Mouse (Mus musculus) right cerebral cortex, postnatal 14 days (tissue): ENCODE measurements at regions not wholly inside any gene's neighbourhood (a gene's known extent, or its start where the extent isn't known, plus 50 kb on each side); places are given as distances from the start of the nearest gene placed in this dataset.
"Not testable (repeated sequence)": the region's sequence is repeated elsewhere in the genome, so short reads cannot be mapped to it uniquely, and the experiment has no call there.

Source experiments
- DNase-seq: peaks from one replicate; pipeline ENCODE4 v3.0.0; 2022

GRCm38 (mm10) chr4:105844675-105845466, 55.2 kb downstream of the Gm12728 start:
- no peak for DNase-seq

- DNase-seq, result not testable (repeated sequence)
Measured at GRCm38 (mm10) chr4:105845998-105846989, 56.6 kb downstream of the Gm12728 start.

GRCm38 (mm10) chr4:105853086-105853485, 63.4 kb downstream of the Gm12728 start:
- DNase-seq, result no peak

GRCm38 (mm10) chr4:105859052-105859864, 69.6 kb downstream of the Gm12728 start:
- DNase-seq, result no peak

GRCm38 (mm10) chr4:105860930-105861653, 71.4 kb downstream of the Gm12728 start:
- DNase-seq, result no peak

GRCm38 (mm10) chr4:105861654-105862037, 72.0 kb downstream of the Gm12728 start:
- DNase-seq, result no peak

GRCm38 (mm10) chr4:105870512-105870911, 80.8 kb downstream of the Gm12728 start:
- DNase-seq, result no peak

- DNase-seq, result no peak
Measured at GRCm38 (mm10) chr4:105877246-105877645, 87.6 kb downstream of the Gm12728 start.

GRCm38 (mm10) chr4:105879891-105880290, 90.2 kb downstream of the Gm12728 start:
- no peak for DNase-seq

GRCm38 (mm10) chr4:105884791-105885190, 95.1 kb downstream of the Gm12728 start:
- no peak for DNase-seq

GRCm38 (mm10) chr4:105891438-105891837, 101.8 kb downstream of the Gm12728 start:
- no peak for DNase-seq

GRCm38 (mm10) chr4:105892065-105892464, 102.4 kb downstream of the Gm12728 start:
- DNase-seq, result no peak

- no peak for DNase-seq
Measured at GRCm38 (mm10) chr4:105895116-105895515, 105.4 kb downstream of the Gm12728 start.

GRCm38 (mm10) chr4:105898054-105898847, 108.6 kb downstream of the Gm12728 start:
- no peak for DNase-seq

- DNase-seq, result no peak
Measured at GRCm38 (mm10) chr4:105904896-105905295, 115.2 kb downstream of the Gm12728 start.

GRCm38 (mm10) chr4:105906411-105906810, 116.7 kb downstream of the Gm12728 start:
- no peak for DNase-seq

GRCm38 (mm10) chr4:105907611-105908010, 117.9 kb downstream of the Gm12728 start:
- DNase-seq, result no peak

- DNase-seq, result no peak
Measured at GRCm38 (mm10) chr4:105908281-105908680, 118.6 kb downstream of the Gm12728 start.

- no peak for DNase-seq
Measured at GRCm38 (mm10) chr4:105909272-105909671, 119.6 kb downstream of the Gm12728 start.

GRCm38 (mm10) chr4:105910666-105911065, 121.0 kb downstream of the Gm12728 start:
- no peak for DNase-seq

GRCm38 (mm10) chr4:105911678-105912077, 122.0 kb downstream of the Gm12728 start:
- no peak for DNase-seq
